Mouse (Mus musculus) cerebellum, adult 2 months (tissue): ENCODE measurements around the gene Bahcc1.

Experiments used
- CTCF ChIP-seq: fragments of 200-500 bp; IDR thresholded peaks from 2 replicates; pipeline ENCODE4 v1.5.1; 2011; ENCODE audit warnings: low read depth, mild to moderate bottlenecking, control low read depth, low read length, moderate library complexity, borderline replicate concordance; ENCODE audit not compliant: insufficient read depth
- POLR2A ChIP-seq: fragments of 200-500 bp; IDR thresholded peaks from 2 replicates; pipeline ENCODE4 v1.6.1; 2011; ENCODE audit warnings: low read length, control low read depth, borderline replicate concordance; ENCODE audit not compliant: insufficient read depth

DNA sequence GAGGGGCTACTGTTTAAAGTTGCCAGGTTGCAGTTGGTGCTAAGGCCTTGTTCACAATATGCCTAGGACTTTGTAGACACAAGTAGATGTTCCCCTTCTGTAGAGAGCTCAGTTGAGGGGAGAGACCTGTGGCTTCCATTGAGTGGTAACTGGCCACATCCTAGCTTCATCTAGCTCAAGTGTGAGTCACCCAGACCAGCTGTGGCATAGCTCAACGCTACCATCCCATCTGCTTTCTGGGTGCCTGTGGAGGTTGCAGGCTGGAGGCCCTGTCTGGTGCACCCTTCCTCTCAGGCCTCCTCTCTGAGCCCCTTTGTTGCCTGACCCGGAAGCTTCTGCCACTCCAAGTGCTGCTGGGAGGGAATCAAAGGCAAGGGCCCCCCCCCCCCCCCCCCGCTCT, 34.9 kb downstream of the Bahcc1 start:
- TF ChIP-seq CTCF (no peak), POLR2A (no peak)
